Mouse (Mus musculus) midbrain, embryonic 16.5 days (tissue): ENCODE data around the gene Cenpv. TPM values are rescaled to one million over a fixed set of nuclear protein-coding genes. Genes with fewer than 3 reads are reported as not detected.

ENCODE experiments used
- ATAC-seq: fragments of 200-750 bp; cut with Nextera tagmentation; 2 replicates; pipeline ENCODE4 v1.8.0; 2017; ENCODE audit warnings: moderate TSS enrichment
- H3K27ac ChIP-seq: fragments of 300-500 bp; sonication (generic); 2 replicates; pipeline ENCODE4 v1.5.1; 2014; ENCODE audit warnings: mild to moderate bottlenecking, low read length, mixed read lengths
- H3K27me3 ChIP-seq: fragments of 300-500 bp; sonication (generic); 2 replicates; pipeline ENCODE4 v1.6.1; 2014; ENCODE audit warnings: low read depth, low read length, mixed read lengths; ENCODE audit not compliant: control insufficient read depth, insufficient read depth
- H3K36me3 ChIP-seq: fragments of 300-500 bp; sonication (generic); 2 replicates; pipeline ENCODE4 v1.6.1; 2014; ENCODE audit warnings: mild to moderate bottlenecking, low read length, moderate library complexity, mixed read lengths; ENCODE audit not compliant: control insufficient read depth, insufficient read depth
- H3K4me1 ChIP-seq: fragments of 300-500 bp; sonication (generic); 2 replicates; pipeline ENCODE4 v1.6.1; 2014; ENCODE audit warnings: mild to moderate bottlenecking, low read length, mixed read lengths; ENCODE audit not compliant: control insufficient read depth, insufficient read depth
- H3K4me2 ChIP-seq: fragments of 300-500 bp; sonication (generic); 2 replicates; pipeline ENCODE4 v1.6.1; 2014; ENCODE audit warnings: mild to moderate bottlenecking, low read length, mixed read lengths
- H3K4me3 ChIP-seq: fragments of 300-500 bp; sonication (generic); 2 replicates; pipeline ENCODE4 v1.5.1; 2014; ENCODE audit warnings: low read depth, mild to moderate bottlenecking, low read length, moderate library complexity, mixed read lengths
- H3K9ac ChIP-seq: fragments of 300-500 bp; sonication (generic); 2 replicates; pipeline ENCODE4 v1.6.1; 2014; ENCODE audit warnings: low read depth, low read length, mixed read lengths
- H3K9me3 ChIP-seq: fragments of 300-500 bp; sonication (generic); replicated peaks from 2 replicates; pipeline ENCODE4 v1.6.1; 2014; ENCODE audit warnings: mild to moderate bottlenecking, low read length, mixed read lengths; ENCODE audit not compliant: control insufficient read depth, poor library complexity, severe bottlenecking
- WGBS: fragments of 180-500 bp; shearing (Covaris S2); extraction: QIAGEN DNeasy Blood & Tissue Kit; methylation state at CpG from one replicate; pipeline ENCODE4 v1.1.7; 2014; 5-methylcytosine and 5-hydroxymethylcytosine counted together
- polyA plus RNA-seq: library from polyadenylated mRNA; unstranded; fragments of >200 nt; fragmentation: Nextera tagmentation; extraction: Ambion mirVana; gene quantifications from 2 replicates; pipeline ENCODE4 v1.2.1, GENCODE M21; 2015

Gene Cenpv
- polyA plus RNA-seq, 1 experiment from 2014 or later: 54.4 TPM

- no peaks in the 10 kb centered on the region for H3K36me3 ChIP-seq
- peak overlapping the region; percentile 59 for H3K4me2 ChIP-seq
- peak overlapping the region; percentile 98 for H3K27ac ChIP-seq
- peak overlapping the region; percentile 56 for H3K4me3 ChIP-seq
- 13% methylated on average over 5 of the region's 5 CpGs for WGBS
- ATAC-seq: no peak
- peak overlapping the region; percentile 81 for H3K9ac ChIP-seq
- H3K4me1 ChIP-seq: peaks cover 31% of the 10 kb centered on the region
- H3K9me3 ChIP-seq: no peaks in the 10 kb centered on the region
- H3K27me3 ChIP-seq: no peaks in the 10 kb centered on the region
These were observed 10.7 kb upstream of the Cenpv start for GRCm38 (mm10) chr11:62549782-62550181.

GRCm38 (mm10) chr11:62543991-62544390, 4.9 kb upstream of the Cenpv start:
- H3K27me3 ChIP-seq: no peaks in the 10 kb centered on the region
- H3K27ac ChIP-seq: no peak overlapping the region
- H3K4me3 ChIP-seq: no peak overlapping the region
- no peaks in the 10 kb centered on the region for H3K36me3 ChIP-seq
- ATAC-seq: no peak
- H3K4me1 ChIP-seq: peaks cover 6% of the 10 kb centered on the region
- WGBS: 92% methylated on average over 3 of the region's 3 CpGs
- no peak overlapping the region for H3K4me2 ChIP-seq
- H3K9me3 ChIP-seq: no peaks in the 10 kb centered on the region
- no peak overlapping the region for H3K9ac ChIP-seq

- Histone ChIP-seq H3K27me3 (no peaks in the 10 kb centered on the region), H3K4me2 (no peak overlapping the region), H3K9ac (no peak overlapping the region), H3K9me3 (no peaks in the 10 kb centered on the region), H3K27ac (no peak overlapping the region), H3K36me3 (no peaks in the 10 kb centered on the region), H3K4me3 (no peak overlapping the region), H3K4me1 (peaks cover 11% of the 10 kb centered on the region)
- WGBS: 87% methylated on average over 8 of the region's 8 CpGs
- no peak for ATAC-seq
These were observed 2.5 kb upstream of the Cenpv start for GRCm38 (mm10) chr11:62541581-62541980.

GRCm38 (mm10) chr11:62540969-62541368, 1.9 kb upstream of the Cenpv start:
- Histone ChIP-seq H3K36me3 (no peaks in the 10 kb centered on the region), H3K4me2 (no peak overlapping the region), H3K27me3 (no peaks in the 10 kb centered on the region), H3K4me3 (no peak overlapping the region), H3K9me3 (no peaks in the 10 kb centered on the region), H3K27ac (no peak overlapping the region), H3K4me1 (peaks cover 13% of the 10 kb centered on the region), H3K9ac (no peak overlapping the region)
- WGBS: 60% methylated on average over 2 of the region's 2 CpGs
- ATAC-seq: no peak

GRCm38 (mm10) chr11:62540167-62540566, 1.1 kb upstream of the Cenpv start:
- Histone ChIP-seq H3K4me1 (peaks cover 15% of the 10 kb centered on the region), H3K4me2 (no peak overlapping the region), H3K36me3 (no peaks in the 10 kb centered on the region), H3K9me3 (no peaks in the 10 kb centered on the region), H3K9ac (no peak overlapping the region), H3K27ac (no peak overlapping the region), H3K27me3 (no peaks in the 10 kb centered on the region), H3K4me3 (no peak overlapping the region)
- ATAC-seq: no peak
- 89% methylated on average over 7 of the region's 7 CpGs for WGBS

GRCm38 (mm10) chr11:62538321-62539088, 556 bp downstream of the Cenpv start:
- Histone ChIP-seq H3K4me1 (peaks cover 15% of the 10 kb centered on the region), H3K9ac (peak overlapping the region; percentile 98), H3K27ac (peak overlapping the region; percentile 88), H3K36me3 (no peaks in the 10 kb centered on the region), H3K4me2 (peak overlapping the region; percentile 86), H3K4me3 (peak overlapping the region; percentile 86), H3K9me3 (no peaks in the 10 kb centered on the region), H3K27me3 (no peaks in the 10 kb centered on the region)
- peak; percentile 84 for ATAC-seq
- under 1% methylated on average over 72 of the region's 73 CpGs for WGBS

- H3K4me2 ChIP-seq: peak overlapping the region; percentile 86
- ATAC-seq: 0 out of 2 replicates have a peak, but pooled peaks have one; percentile 41
- H3K9me3 ChIP-seq: no peaks in the 10 kb centered on the region
- peaks cover 3% of the 10 kb centered on the region; the same call in 1 of the 2 replicates for H3K36me3 ChIP-seq
- peak overlapping the region; percentile 86 for H3K4me3 ChIP-seq
- H3K4me1 ChIP-seq: peaks cover 15% of the 10 kb centered on the region
- WGBS: 17% methylated on average over 7 of the region's 7 CpGs
- H3K27ac ChIP-seq: no peak overlapping the region
- H3K9ac ChIP-seq: peak overlapping the region; percentile 47
- H3K27me3 ChIP-seq: no peaks in the 10 kb centered on the region
These were observed 1.5 kb downstream of the Cenpv start for GRCm38 (mm10) chr11:62537590-62537989.

GRCm38 (mm10) chr11:62537089-62537488, 2.0 kb downstream of the Cenpv start:
- Histone ChIP-seq H3K9me3 (no peaks in the 10 kb centered on the region), H3K36me3 (peaks cover 6% of the 10 kb centered on the region; the same call in 1 of the 2 replicates), H3K27me3 (no peaks in the 10 kb centered on the region), H3K4me1 (peaks cover 15% of the 10 kb centered on the region), H3K4me3 (no peak overlapping the region), H3K4me2 (peak overlapping the region; percentile 86), H3K27ac (no peak overlapping the region), H3K9ac (0 out of 2 replicates have a peak overlapping the region, but pooled peaks have one; percentile 20)
- 84% methylated on average over 8 of the region's 8 CpGs for WGBS
- ATAC-seq: no peak

GRCm38 (mm10) chr11:62522283-62522682, 16.8 kb downstream of the Cenpv start:
- no peak overlapping the region for H3K4me2 ChIP-seq
- H3K9me3 ChIP-seq: no peaks in the 10 kb centered on the region
- H3K27ac ChIP-seq: no peak overlapping the region
- H3K9ac ChIP-seq: no peak overlapping the region
- no peak for ATAC-seq
- H3K4me1 ChIP-seq: no peaks in the 10 kb centered on the region; the same call in 1 of the 2 replicates
- peaks cover 4% of the 10 kb centered on the region; the same call in 1 of the 2 replicates for H3K36me3 ChIP-seq
- H3K4me3 ChIP-seq: no peak overlapping the region
- WGBS: 64% methylated on average over 2 of the region's 2 CpGs
- no peaks in the 10 kb centered on the region for H3K27me3 ChIP-seq
